Mouse (Mus musculus) lung, postnatal 36 days (tissue): ENCODE data around the gene 9130213A22Rik.

Experiments used
- DNase-seq: peaks from one replicate; pipeline ENCODE4 v3.0.0; 2022; ENCODE audit warnings: mixed read lengths

9130213A22Rik gene

DNA sequence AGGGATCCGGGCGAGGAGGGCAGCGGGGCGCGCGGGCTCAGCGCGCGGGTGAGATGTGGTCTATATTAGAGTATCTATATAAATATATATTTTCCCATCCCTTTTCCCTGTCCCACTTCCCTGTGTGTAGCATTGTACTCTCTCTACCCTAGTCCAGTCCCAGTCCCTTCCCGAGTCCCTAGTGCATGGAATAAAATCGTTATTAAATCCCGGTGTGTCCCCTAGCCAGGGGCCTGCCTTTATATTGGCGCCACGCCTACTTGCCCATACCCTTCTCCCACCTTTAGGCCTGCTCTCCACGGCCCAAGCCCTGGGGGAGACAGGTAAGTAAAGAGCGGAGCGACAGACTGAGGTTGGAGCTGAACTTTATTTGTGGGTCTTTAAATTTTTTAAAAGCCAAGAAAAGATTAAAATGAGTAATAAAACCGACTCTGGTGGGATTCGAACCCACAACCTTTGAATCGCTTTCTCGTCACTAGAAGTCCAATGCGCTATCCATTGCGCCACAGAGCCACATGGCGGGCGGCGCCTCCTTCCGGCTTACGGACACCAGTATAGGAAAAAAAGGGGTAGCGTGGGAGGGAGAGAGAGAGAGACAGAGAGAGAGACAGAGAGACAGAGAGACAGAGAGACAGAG lies 785 bp upstream of the 9130213A22Rik start:
- DNase-seq = peak; percentile 95

DNA sequence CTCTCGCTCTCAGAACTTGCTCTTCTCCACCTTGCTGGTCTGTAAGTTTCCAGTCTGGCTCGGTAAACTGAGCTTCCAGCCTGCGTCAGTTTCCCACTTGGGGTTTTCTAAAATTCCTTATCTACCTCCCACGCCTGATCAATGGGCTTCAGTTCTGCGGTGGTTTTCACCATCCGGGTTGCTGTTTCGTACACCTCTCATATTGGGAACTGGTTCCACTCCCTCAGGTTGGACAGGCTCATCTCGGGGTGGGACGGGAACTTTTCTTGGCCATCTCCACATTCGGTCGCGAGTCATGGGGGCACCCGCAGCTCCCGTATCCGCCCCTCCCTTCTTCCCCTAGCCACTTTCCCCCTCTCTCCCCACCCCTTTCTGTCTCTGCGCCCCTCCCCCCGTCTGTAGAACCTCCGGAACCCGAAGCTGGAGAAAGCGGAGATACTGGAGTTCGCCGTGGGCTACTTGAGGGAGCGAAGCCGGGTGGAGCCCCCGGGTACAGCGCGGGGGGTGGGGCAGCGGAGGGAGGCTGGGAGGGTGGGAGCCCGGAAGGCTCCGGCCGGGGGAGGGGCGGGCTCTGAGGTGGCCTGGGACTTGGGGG lies 551 bp downstream of the 9130213A22Rik start:
- DNase-seq = peak; percentile 72

DNA sequence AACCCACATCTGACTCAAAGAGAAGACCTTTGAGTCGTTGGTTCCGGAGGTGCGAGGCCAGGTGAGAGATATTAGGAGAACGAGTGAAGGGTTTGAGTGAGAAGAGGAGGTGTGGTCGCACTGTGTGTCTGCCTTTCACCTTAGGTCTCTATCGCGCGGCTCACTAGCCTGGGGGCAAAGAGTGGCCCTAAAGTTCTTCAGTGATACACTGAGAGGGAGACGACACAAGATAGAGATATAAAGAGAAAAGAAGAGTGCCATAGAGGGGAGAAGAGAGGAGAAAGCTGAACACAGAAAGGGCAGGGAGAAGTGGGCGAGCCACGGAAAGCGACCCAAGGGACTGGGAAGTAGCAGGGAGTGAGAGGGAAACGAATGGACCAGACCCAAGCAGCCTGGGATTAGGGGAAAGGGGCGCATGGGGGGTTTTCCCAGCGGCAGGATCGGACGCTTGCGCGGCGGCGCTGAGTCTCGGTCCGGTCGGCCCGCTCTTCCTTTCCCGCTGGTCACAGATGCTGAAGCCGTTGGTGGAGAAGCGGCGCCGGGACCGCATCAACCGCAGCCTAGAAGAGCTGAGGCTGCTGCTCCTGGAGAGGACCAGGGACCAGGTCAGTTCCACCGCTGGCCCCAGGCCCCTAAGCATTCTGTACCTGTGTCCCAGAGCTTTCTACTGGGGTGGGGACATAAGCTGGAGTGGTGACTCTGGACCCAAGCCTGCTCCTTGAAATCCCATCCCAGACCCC lies 1.2 kb downstream of the 9130213A22Rik start:
- no peak for DNase-seq

DNA sequence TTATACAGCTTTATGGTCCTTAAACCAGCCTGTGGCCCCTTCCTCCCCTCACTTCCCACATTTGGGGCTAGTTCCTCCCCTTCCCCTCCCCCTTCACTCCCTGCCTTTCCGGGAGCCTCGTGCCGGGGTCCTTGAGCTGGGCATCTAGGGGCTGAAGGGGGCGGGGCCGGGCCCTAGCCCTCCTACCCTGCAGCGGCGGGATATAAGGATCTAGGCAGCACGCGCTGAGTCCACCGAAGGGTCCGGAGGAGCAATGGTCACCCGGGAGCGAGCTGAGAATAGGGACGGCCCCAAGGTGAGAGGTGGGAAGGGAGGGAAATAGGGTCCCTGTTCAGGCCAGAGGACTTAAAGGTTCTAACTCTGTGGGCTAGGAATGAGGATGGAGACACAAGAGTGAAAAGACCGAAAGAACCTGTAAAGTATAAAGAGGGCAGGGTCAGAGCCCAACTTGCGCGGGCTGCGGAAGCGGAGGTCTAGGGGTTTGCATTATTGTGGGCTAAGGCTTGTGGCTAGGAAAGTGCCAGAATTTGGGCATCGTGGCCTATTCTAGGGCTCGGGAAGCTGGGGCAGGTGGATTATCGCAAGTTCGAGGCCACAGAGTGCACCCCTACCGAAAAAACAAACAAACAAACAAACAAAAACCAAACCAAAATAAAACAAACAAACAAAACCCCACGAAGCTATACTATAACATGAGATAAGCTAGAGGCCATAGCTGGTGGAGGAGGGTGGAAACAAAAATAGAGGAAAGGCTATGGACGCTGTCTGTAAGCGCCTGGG lies 2.0 kb downstream of the 9130213A22Rik start, which contains the start of gene Hes7:
Gene Hes7 (plus strand): TSS at position 184 of the 780 bp plus-strand sequence.
- no peak for DNase-seq

DNA sequence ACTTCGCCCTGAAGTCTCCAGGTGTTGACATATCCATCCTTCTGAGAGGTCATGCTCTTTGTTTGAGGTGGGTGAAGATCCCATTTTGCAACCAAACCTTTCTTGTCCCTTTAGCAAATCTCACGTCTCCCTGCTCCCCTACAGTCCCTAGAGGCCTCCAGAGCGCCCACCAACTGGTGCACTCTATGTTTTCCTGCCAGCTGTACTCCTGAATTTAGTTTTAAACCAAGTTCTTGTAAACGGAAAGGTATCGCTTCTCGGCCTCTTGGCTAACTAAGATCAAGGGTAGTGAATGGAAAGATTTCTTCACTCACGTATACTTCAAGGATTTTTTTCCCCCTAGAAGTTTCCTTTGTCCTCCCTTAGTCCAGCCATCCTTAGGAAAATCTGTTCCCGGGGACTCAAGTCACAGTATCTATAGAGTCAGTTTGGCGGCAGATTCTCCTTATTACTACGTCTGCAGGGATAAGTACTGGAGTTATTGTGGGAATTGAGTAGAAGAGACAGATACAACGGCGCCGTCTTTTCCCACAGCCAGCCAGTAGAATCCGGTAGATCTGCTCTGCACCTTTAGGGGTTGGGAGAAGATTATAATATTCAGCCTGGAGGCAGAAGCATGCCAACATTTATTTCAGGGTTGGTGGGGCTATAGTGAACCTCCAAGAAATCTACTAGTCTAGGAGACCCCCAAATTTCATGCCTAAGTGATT lies 2.8 kb downstream of the 9130213A22Rik start:
- DNase-seq = no peak

DNA sequence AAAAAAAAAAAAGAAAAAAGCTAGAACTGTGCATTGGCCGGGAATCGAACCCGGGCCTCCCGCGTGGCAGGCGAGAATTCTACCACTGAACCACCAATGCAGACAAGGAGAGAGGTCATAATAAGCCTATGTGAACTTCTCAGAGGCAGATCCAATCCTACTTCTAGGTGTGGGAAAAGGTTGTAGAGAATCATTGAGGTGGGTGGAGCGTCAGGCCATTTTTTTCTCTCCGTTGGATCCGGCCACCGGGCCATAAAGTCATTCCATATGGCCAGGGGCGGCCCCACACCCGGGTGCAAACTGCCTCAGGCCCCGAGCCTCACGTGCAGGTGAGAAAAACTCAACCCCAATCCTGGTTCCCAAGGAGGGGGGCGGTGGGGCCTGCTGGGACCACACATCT lies 3.6 kb downstream of the 9130213A22Rik start:
- peak; percentile 95 for DNase-seq

DNA sequence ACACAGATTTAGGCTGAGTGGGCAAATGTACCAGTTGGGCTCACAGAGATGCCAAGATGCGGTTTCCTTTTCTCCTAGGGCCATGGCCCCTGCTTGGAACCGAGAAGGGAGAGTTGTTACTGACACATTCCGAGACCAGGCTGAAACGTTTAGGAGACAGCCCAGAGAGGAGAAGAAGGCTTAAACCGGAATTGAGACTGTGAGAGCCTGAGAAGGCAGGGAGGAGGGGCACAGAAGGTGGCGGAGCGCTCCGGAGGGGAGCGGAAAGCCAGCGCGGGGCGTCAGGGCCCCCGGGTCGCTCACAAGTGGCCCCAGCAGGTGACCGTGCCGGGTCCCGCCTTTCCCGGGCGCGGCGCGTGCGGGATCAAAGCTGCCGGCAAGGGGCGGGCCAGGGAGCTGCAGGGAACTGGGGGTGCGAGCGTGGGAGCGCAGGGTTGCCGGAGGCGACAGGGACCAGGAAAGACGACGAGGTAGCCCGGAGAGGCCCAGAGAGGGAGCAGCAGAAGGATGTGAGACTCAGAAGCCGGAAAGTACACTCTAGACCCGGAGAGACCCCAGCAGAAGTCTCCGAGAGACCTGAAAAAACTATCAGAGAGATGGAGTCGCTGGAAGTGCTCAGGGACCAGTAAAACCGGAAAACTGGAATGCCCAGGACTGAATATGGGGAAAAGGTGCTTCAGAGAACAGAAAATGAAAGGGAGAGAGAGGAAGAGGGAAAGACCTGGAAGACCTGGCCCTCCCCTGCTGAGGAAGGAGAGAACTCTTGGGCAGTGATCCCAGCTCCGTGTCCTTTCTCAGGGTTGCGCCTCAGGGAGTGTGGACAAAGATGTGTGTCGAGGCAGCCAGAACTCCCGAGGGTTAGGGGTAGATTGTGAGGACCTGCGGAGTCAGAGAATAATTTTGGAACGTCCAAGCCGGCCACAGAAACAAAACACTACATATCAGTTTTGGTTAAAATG lies 4.4 kb downstream of the 9130213A22Rik start:
- peak; percentile 71 for DNase-seq

DNA sequence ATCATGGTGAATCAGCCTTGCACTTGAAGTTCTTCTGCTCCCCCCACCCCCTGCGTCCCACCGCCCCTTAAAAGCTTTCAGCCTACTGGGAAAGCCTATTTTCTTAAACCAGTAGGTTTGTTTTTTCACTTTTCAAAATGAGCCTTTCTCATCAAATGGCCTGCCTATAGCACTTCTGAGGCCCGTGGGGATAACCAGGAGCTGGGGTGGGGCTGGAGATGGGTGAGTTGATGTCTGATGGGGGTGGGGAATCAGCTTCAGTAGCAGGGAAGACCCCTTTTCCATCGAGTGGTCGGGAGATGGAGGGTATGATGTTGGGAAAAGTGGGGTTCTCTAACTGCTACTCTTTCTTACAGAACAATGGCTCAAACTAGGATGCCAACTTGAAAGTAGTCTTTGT lies 5.5 kb downstream of the 9130213A22Rik start:
- DNase-seq = no peak

DNA sequence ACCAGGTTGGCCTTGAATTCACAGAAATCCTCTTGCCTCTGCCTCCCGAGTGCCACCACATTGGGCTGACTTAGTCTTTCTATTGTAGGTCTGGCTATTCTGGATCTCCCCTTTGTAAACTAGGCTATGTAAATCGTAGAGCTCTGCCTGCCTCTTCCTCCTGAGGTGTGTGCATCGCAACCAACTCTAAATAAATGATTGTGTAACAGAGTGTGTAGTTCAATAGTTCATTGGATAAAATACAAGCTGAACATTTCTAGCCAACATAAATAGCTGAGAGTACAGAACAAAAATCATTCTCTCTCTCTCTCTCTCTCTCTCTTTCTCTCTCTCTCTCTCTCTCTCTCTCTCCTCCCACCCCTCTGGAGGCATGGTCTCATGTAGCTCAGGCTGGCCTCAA lies 7.8 kb downstream of the 9130213A22Rik start:
- DNase-seq = no peak

DNA sequence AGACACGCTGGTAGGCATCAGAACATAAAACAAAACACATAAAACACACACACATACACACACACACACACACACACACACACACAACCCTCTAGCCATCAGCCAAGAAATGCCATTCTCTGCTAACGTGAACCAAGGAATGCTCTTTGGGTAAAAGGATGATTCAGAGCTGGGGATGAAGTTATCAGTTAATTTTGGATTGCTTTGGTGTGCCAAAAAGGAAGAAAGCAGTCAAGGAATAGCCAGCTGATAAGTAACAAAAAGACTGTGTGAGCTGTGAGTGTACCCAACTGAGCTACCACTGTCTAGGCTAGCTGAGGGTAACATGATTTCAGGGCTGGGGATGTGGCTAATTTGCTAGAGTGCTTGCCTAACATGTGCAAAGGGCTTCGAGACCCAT lies 8.4 kb downstream of the 9130213A22Rik start:
- no peak for DNase-seq

DNA sequence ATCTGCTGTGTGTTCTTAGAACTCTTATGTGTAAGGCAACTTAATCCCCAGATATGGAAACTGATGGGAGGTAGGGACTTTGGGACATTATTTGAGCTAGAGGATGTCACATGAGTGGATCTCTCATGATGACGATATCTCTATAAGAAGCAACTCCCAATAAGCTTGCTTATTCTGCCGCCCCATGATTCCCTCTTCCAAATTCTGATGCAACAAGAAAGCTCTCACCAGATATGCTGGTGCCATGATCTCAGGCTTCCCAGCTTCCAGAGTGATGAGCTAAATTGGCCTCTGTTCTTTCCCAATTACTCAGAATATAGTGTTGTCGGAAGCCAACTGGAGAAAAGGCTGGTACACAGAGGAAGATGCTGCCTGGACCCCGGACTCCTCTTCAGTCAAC lies 10.5 kb downstream of the 9130213A22Rik start:
- DNase-seq = no peak

DNA sequence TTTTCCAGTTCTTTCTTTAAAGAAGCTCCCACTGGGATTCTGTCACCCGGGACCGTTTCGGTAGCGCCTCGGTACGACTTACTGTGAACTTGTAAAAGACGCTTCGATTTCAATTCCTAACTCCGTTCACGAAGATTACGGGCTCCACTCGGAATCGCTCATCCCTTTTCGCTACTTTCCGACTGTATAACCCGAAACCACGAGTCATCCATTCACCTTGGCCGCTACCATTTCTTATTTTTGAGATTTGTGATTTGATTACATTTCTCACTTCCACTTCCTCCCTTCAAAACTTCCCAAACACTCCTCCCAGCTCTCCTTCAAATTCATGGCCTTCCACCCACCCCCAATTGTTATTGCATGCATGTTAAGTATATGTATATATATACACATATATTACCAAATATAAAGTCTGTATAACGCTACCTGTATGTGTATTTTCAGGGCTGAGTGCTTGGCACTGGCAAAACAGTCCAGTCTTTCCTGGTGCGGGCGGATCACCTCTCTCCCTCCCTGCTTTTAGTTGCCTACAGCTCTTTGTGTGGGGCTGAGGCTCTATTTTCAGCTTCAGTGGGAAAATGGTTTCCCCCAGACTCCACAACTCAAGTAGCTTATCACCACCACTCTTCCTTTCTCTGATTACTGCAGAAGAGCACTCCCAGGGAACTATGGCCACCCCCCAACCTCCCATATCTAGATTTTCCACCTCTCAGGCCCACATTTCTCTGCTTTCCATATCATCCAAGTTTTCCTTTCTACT lies 11.2 kb downstream of the 9130213A22Rik start:
- no peak for DNase-seq

DNA sequence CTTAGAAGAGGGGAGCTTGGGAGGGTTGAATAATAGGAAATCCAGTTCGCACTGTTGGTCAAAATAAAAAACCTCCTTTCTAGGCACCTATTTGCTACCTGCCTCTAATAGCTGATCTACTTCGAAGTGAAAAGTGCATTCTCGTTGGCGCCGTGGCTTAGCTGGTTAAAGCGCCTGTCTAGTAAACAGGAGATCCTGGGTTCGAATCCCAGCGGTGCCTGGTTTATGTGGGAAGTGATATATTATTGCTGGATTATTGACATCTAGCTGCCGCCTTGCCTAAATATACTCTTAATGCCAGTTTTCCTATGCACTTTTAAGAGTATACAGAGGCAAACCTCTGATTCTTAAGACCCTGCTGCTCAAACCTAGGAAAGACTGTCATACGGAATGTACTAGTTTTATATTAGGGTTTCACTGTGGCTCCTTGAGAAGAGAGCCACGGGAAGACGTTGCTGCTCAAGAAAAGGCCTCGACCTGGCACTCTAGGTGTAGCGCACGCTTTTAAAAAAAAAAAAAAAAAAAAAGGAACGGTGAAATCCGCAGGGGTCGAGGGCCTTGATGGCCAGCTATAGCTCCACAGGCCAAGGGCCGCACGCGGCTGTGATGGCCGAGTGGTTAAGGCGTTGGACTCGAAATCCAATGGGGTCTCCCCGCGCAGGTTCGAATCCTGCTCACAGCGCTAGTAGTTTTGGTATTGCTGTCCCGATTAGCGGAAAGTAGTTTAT lies 11.9 kb downstream of the 9130213A22Rik start:
- DNase-seq = peak; percentile 95

DNA sequence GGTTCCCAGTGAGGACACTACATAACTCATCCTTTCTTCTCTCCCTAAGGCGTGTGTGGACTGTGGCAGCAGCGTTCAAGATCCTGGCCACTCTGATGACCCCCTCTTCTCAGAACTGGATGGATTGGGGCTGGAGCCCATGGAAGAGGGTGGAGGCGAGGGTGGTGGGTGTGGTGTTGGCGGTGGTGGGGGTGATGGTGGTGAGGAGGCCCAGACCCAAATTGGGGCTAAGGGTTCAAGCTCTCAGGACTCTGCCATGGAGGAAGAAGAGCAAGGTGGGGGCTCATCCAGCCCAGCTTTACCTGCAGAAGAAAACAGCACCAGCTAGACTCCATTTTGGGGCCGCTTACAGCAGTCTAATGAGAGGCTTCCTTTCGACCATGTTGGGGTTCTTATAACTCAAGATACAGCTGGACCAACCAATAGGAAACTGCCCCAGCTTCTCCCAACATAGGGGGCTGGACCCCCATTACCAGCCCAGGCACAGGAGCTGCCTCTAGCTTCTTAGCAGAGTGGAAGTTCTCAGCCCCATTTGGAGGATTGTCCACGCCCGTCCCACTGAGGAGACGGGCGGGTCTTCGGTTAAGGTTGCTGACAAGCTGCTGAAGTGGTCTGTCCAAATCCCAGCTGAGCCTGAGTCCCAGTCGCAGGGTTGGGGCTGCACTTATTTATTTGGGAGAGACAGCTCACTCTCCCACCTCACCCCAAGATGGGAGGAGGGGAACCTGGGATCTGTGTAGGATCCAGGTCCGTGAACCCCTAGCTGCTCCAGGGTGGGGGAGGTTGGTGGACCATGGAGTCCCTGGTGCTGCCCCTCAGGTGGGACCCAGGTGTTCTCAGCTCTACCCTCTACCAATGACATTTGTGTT lies 13.1 kb downstream of the 9130213A22Rik start:
- DNase-seq = no peak

DNA sequence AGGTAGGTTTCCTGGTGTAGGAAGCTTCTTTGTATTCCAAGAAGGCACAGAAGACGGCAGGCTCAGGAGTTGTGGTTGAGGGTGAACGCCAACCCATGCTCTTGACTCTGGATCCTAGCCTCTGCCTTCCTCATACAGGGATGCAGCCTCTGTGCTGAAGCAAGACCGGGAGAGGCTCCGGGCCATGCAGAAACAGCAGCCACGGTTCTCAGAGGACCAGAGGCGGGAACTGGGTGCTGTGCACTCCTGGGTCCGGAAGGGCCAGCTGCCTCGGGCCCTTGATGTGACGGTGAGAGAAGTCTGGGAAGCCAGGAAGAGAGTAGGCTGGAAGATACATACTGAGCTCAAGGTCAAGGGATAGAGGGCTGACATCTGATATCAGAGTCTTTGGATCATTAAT lies 14.2 kb downstream of the 9130213A22Rik start:
- DNase-seq = no peak

DNA sequence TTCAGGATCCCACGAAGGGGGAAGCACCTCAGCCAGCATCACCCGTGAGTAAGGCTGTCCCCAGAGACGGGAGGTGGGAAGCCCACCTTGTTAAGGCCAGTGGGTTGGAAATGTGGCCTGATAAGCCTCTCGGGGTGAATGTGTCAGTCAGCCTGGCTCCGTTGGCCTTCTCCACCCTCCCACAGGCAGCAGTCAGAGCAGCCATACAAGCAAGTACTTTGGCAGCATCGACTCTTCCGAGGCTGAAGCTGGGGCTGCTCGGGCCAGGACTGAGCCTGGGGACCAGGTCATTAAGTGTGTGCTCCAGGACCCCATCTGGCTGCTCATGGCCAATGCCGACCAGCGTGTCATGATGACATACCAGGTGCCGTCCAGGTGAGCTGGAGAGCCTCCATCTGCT lies 14.7 kb downstream of the 9130213A22Rik start:
- no peak for DNase-seq

DNA sequence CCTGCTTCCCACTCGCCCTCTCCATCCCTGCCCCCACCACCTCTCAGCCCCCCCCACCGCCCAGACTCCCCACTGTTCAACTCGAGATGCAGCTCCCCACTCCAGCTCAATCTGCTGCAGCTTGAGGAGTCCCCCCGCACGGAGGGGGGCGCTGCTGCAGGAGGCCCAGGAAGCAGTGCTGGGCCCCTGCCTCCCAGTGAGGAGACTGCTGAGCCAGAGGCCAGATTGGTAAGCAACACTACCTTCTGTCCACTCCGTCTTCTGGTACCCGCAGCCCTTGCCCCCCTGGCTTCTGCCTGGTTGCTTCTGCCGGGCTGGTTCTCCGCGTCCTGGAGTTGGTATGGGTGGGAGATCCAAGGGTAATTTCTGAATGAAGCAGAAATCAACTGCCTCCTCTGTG lies 15.5 kb downstream of the 9130213A22Rik start:
- no peak for DNase-seq

DNA sequence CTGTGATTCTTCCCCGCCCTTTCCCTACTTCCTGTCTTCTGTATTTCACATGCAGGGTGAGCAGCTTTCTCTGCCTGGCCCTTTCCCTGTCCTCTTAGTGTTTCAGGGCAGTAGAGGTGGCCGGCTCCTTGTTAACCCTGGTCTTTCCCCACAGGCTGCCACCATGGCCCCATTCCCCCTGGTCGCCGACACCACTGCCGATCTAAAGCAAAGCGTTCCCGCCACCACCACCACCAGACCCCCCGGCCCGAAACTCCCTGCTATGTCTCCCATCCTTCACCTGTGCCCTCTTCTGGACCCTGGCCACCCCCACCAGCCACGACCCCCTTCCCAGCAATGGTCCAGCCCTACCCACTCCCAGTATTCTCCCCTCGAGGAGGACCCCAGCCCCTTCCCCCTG lies 16.1 kb downstream of the 9130213A22Rik start:
- no peak for DNase-seq

DNA sequence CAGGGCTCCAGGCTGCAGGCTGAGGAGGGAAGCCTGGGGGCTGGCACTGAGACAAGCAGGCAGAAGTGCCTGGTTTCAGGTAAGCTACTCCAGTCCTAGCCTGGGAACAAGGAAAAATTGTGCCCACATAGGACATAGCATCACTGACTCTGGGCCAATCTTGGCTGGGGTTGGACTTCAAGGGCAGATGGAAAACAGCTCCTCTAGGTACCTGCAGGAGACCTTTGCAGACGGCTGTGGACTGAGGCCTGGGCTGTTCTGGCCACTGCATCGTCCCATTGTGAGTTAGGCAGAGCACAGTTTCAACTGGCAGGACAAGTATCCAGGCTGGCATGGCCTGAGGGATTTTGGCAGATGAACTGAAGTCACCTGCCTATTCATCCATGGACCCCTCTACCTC lies 16.6 kb downstream of the 9130213A22Rik start:
- DNase-seq = no peak
